Mouse (Mus musculus) forebrain, embryonic 14.5 days (tissue): ENCODE measurements at regions not wholly inside any gene's neighbourhood (a gene's known extent, or its start where the extent isn't known, plus 50 kb on each side); places are given as distances from the start of the nearest gene placed in this dataset.
"Not testable (repeated sequence)": the region's sequence is repeated elsewhere in the genome, so short reads cannot be mapped to it uniquely, and the experiment has no call there.

Experiments used
- ATAC-seq: fragments of 200-750 bp; cut with Nextera tagmentation; 2 replicates; pipeline ENCODE4 v1.8.0; 2017; ENCODE audit warnings: mild to moderate bottlenecking, moderate library complexity
- DNase-seq: peaks from one replicate; pipeline ENCODE4 v3.0.0-alpha.2; 2015; ENCODE audit warnings: low spot score
- H3K27ac ChIP-seq: fragments of 300-500 bp; sonication (generic); 2 replicates; pipeline ENCODE4 v1.5.1; 2014; ENCODE audit warnings: low read depth, mild to moderate bottlenecking, control low read depth, low read length, moderate library complexity
- H3K27me3 ChIP-seq: fragments of 300-500 bp; sonication (generic); replicated peaks from 2 replicates; pipeline ENCODE4 v1.6.1; 2014; ENCODE audit warnings: low read length, control low read depth, mixed read lengths; ENCODE audit not compliant: control insufficient read depth, insufficient read depth
- H3K36me3 ChIP-seq: fragments of 300-500 bp; sonication (generic); 2 replicates; pipeline ENCODE4 v1.6.1; 2014; ENCODE audit warnings: low read length, control low read depth; ENCODE audit not compliant: control insufficient read depth, insufficient read depth
- H3K4me1 ChIP-seq: fragments of 300-500 bp; sonication (generic); 2 replicates; pipeline ENCODE4 v1.6.1; 2014; ENCODE audit warnings: antibody characterized with exemption, low read length, control low read depth; ENCODE audit not compliant: control insufficient read depth, insufficient read depth
- H3K4me2 ChIP-seq: fragments of 300-500 bp; sonication (generic); 2 replicates; pipeline ENCODE4 v1.6.1; 2014; ENCODE audit warnings: mild to moderate bottlenecking, control low read depth, low read length
- H3K4me3 ChIP-seq: fragments of 300-500 bp; sonication (generic); 2 replicates; pipeline ENCODE4 v1.5.1; 2014; ENCODE audit warnings: low read depth, low read length, control low read depth
- H3K9ac ChIP-seq: fragments of 300-500 bp; sonication (generic); 2 replicates; pipeline ENCODE4 v1.6.1; 2014; ENCODE audit warnings: mild to moderate bottlenecking, low read length, control low read depth, moderate library complexity
- H3K9me3 ChIP-seq: fragments of 300-500 bp; sonication (generic); replicated peaks from 2 replicates; pipeline ENCODE4 v1.6.1; 2016; ENCODE audit warnings: low read length, control low read depth, mixed read lengths; ENCODE audit not compliant: control insufficient read depth
- WGBS: fragments of 180-500 bp; shearing (Covaris S2); extraction: QIAGEN DNeasy Blood & Tissue Kit; methylation state at CpG from one replicate; pipeline ENCODE4 v1.1.7; 2014; 5-methylcytosine and 5-hydroxymethylcytosine counted together

- Histone ChIP-seq H3K4me2 (no peak overlapping the region), H3K9ac (no peak overlapping the region), H3K9me3 (no peaks in the 10 kb centered on the region), H3K27ac (no peak overlapping the region), H3K4me1 (no peaks in the 10 kb centered on the region), H3K4me3 (no peak overlapping the region), H3K27me3 (no peaks in the 10 kb centered on the region), H3K36me3 (no peaks in the 10 kb centered on the region)
- ATAC-seq (no peak), DNase-seq (no peak)
- 79% methylated on average over 5 of the region's 5 CpGs for WGBS
Observed at GRCm38 (mm10) chr16:93319581-93319980, 284.3 kb downstream of the Setd4 start.

- 75% methylated on average over 12 of the region's 12 CpGs for WGBS
- Histone ChIP-seq H3K4me2 (no peak overlapping the region), H3K4me1 (no peaks in the 10 kb centered on the region), H3K9me3 (no peaks in the 10 kb centered on the region), H3K27me3 (no peaks in the 10 kb centered on the region), H3K27ac (no peak overlapping the region), H3K36me3 (no peaks in the 10 kb centered on the region), H3K9ac (no peak overlapping the region), H3K4me3 (no peak overlapping the region)
- no peak for DNase-seq
- no peak for ATAC-seq
Observed at GRCm38 (mm10) chr16:93311644-93312043, 292.2 kb downstream of the Setd4 start.

GRCm38 (mm10) chr16:93308666-93309360, 295.1 kb downstream of the Setd4 start:
- Histone ChIP-seq H3K9ac (no peak overlapping the region), H3K4me1 (no peaks in the 10 kb centered on the region), H3K36me3 (no peaks in the 10 kb centered on the region), H3K27me3 (no peaks in the 10 kb centered on the region), H3K4me2 (no peak overlapping the region), H3K9me3 (no peaks in the 10 kb centered on the region), H3K4me3 (no peak overlapping the region), H3K27ac (no peak overlapping the region)
- ATAC-seq (no peak), DNase-seq (no peak)
- 93% methylated on average over 2 of the region's 2 CpGs for WGBS

- 96% methylated on average over 18 of the region's 18 CpGs for WGBS
- no peaks in the 10 kb centered on the region for H3K27me3 ChIP-seq
- no peak overlapping the region for H3K9ac ChIP-seq
- ATAC-seq (no peak), DNase-seq (no peak)
- H3K27ac ChIP-seq = no peak overlapping the region
- no peaks in the 10 kb centered on the region for H3K4me1 ChIP-seq
- no peak overlapping the region for H3K4me2 ChIP-seq
- no peaks in the 10 kb centered on the region for H3K36me3 ChIP-seq
- H3K4me3 ChIP-seq = no peak overlapping the region
- no peaks in the 10 kb centered on the region for H3K9me3 ChIP-seq
Observed at GRCm38 (mm10) chr16:93306951-93307350, 296.9 kb downstream of the Setd4 start.

- not testable (repeated sequence) for H3K27ac ChIP-seq, H3K9me3 ChIP-seq, H3K4me1 ChIP-seq, H3K36me3 ChIP-seq, ATAC-seq, H3K9ac ChIP-seq, H3K4me3 ChIP-seq, DNase-seq, H3K27me3 ChIP-seq, H3K4me2 ChIP-seq
- WGBS = 53% methylated on average over 7 of the region's 7 CpGs
Observed at GRCm38 (mm10) chr16:93306140-93306539, 297.7 kb downstream of the Setd4 start.

GRCm38 (mm10) chr16:93294430-93294829, 309.4 kb downstream of the Setd4 start:
- 58% methylated on average over 5 of the region's 5 CpGs for WGBS
- Histone ChIP-seq H3K9me3 (no peaks in the 10 kb centered on the region), H3K9ac (no peak overlapping the region), H3K4me1 (no peaks in the 10 kb centered on the region), H3K4me2 (no peak overlapping the region), H3K27me3 (0 out of 2 replicates have a peak, but pooled peaks cover 4% of the 10 kb centered on the region), H3K27ac (no peak overlapping the region), H3K4me3 (no peak overlapping the region), H3K36me3 (no peaks in the 10 kb centered on the region)
- no peak for DNase-seq
- ATAC-seq = no peak

- Histone ChIP-seq H3K4me3 (no peak overlapping the region), H3K27ac (no peak overlapping the region), H3K9me3 (no peaks in the 10 kb centered on the region), H3K36me3 (no peaks in the 10 kb centered on the region), H3K9ac (no peak overlapping the region), H3K27me3 (0 out of 2 replicates have a peak, but pooled peaks cover 4% of the 10 kb centered on the region), H3K4me1 (no peaks in the 10 kb centered on the region), H3K4me2 (no peak overlapping the region)
- peak; percentile 86 for DNase-seq
- 30% methylated on average over 13 of the region's 13 CpGs for WGBS
- peak; percentile 73; the same call in 1 of the 2 replicates for ATAC-seq
Observed at GRCm38 (mm10) chr16:93292965-93293653, 310.8 kb downstream of the Setd4 start.

- Histone ChIP-seq H3K4me3 (no peak overlapping the region), H3K9ac (no peak overlapping the region), H3K27ac (no peak overlapping the region), H3K27me3 (0 out of 2 replicates have a peak, but pooled peaks cover 4% of the 10 kb centered on the region), H3K9me3 (no peaks in the 10 kb centered on the region), H3K4me2 (no peak overlapping the region), H3K36me3 (no peaks in the 10 kb centered on the region), H3K4me1 (no peaks in the 10 kb centered on the region)
- WGBS = 6% methylated on average over 14 of the region's 14 CpGs
- no peak for DNase-seq
- ATAC-seq = no peak
Observed at GRCm38 (mm10) chr16:93292181-93292834, 311.6 kb downstream of the Setd4 start.

- Histone ChIP-seq H3K27ac (no peak overlapping the region), H3K4me2 (no peak overlapping the region), H3K4me3 (no peak overlapping the region), H3K9ac (no peak overlapping the region), H3K36me3 (no peaks in the 10 kb centered on the region), H3K4me1 (no peaks in the 10 kb centered on the region), H3K27me3 (no peaks in the 10 kb centered on the region), H3K9me3 (0 out of 2 replicates have a peak, but pooled peaks cover 3% of the 10 kb centered on the region)
- ATAC-seq = no peak
- 86% methylated on average over 3 of the region's 3 CpGs for WGBS
- DNase-seq = no peak
Observed at GRCm38 (mm10) chr16:93288036-93288435, 315.8 kb downstream of the Setd4 start.
